Mouse (Mus musculus): ENCODE measurements around the gene D11Wsu47e. TPM values are rescaled to one million over a fixed set of nuclear protein-coding genes. Genes with fewer than 3 reads are reported as not detected.

Gene D11Wsu47e
- 18.3 TPM for polyA plus RNA-seq (2021)

DNA sequence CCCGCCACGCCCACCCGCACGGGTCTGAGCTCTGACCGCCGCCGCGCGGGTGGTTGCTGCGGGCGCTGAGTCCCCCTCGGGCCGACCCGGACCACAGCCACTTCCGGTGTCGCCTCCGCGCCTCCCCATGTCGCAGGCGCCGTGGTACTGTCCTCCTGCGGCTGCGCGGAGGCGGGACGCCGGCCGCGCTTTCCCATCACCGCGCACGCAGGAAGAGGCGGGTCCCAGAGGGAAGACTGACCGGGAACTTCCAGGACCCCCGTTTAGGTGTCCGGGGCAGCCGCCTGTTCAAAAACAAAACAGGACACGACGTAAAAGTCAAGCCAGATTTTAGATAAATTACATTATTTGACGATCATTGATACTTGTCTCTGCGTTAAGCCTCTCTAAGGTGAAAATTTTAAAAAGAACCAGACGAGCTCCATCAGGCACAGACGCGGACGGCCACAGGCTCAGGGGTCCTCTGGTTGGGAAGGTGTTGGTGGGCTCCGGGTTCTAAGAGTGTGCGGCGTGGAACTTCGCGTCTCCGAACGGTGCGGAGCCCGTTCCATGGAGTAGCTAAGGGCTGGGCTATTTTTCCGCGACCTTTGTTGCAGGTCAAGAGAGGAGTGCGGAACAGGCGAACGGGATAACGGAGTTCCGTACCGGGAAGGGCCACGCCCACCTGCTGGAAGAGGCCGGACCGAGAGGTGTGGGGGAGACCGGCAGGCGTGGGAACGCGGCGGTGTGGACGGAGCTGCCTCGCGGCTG, at the start of gene D11Wsu47e, which contains the start of gene Fam104a:
Gene D11Wsu47e, plus strand, starts transcription at position 456 of the 750 bp plus-strand sequence.
Gene Fam104a, minus strand, starts transcription at position 199 of the 750 bp plus-strand sequence.
- ChIA-PET POLR2A (interaction anchor here (0.9 to 1.3 kb wide), 2 partner anchors 10 to 30 kb away, joined by 3 to 5 read pairs; no protein-coding TSS in a partner anchor), CTCF (no interaction called here)
- TF ChIP-seq CTCF (IDR thresholded peaks at IDR 0.05) = no peak
- ATAC-seq = peak; percentile 91
- in situ Hi-C loops (cut with MboI; ENCODE audit: low pct_unique_long_range_greater_than_20kb) = no loop called here
- DNase-seq (ENCODE audit: low read depth, low spot score) = peak; percentile 64
- no peaks in the 10 kb centered on the region for H3K27me3 ChIP-seq

DNA sequence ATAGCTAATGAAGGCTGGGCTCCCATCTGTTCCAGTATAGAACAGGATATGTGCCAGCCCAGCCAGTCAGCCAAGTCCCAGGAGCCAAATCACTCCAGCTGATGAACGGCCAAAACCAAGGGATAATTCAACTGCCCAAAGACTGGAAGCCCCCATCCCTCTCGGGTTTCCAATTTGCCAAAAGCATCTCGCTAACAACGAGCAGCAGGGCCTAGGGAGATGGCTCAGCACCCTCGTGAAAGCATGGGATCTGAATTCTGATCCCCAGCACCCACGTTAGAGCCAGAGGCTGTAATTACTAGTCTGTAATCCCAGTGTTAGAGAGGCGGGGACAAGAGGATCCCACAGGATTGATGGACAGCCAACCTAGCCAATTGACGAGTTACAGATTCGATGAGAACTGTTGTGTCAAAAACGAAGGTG, 49.5 kb upstream of the D11Wsu47e start:
- ChIA-PET POLR2A (interaction anchor here (0.7 kb wide), 1 partner anchor 77 kb away, joined by 4 read pairs; no protein-coding TSS in a partner anchor), CTCF (no interaction called here)
- in situ Hi-C loops (cut with MboI; ENCODE audit: low pct_unique_long_range_greater_than_20kb) = loop anchor here (5.0 to 25.0 kb wide), 4 partner anchors 337 to 1472 kb away; no protein-coding TSS in a partner anchor
- no peak for ATAC-seq
- TF ChIP-seq CTCF (IDR thresholded peaks at IDR 0.05) = no peak
- DNase-seq (ENCODE audit: low read depth, low spot score) = no peak
- H3K27me3 ChIP-seq = no peaks in the 10 kb centered on the region

DNA sequence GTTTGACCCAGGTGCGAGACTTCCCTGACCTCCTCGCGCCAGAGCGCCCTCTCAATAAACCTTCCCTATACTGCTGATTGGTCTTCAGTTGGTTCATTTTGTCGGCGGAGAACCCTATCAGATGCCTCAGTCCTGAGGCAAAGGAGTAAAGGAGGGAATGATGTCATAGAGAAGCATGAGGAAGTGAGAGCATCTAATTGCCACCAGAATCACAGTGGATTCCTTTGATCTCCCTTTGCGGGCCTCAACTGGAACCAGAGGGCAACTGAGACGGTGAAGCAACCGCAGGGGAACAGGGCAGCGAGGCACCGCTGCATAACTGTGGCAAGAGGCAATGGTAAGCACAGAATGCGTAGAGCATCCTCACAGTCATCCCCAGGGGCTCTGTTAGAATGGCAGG, 45.5 kb upstream of the D11Wsu47e start:
- no peak for TF ChIP-seq CTCF (IDR thresholded peaks at IDR 0.05)
- ATAC-seq (no peak), DNase-seq (ENCODE audit: low read depth, low spot score) (no peak)
- POLR2A ChIA-PET = no interaction called here
- CTCF ChIA-PET = no interaction called here
- no peaks in the 10 kb centered on the region for H3K27me3 ChIP-seq
- in situ Hi-C loops (cut with MboI; ENCODE audit: low pct_unique_long_range_greater_than_20kb) = loop anchor here (25.0 kb wide), 2 partner anchors 826 to 1476 kb away; no protein-coding TSS in a partner anchor

DNA sequence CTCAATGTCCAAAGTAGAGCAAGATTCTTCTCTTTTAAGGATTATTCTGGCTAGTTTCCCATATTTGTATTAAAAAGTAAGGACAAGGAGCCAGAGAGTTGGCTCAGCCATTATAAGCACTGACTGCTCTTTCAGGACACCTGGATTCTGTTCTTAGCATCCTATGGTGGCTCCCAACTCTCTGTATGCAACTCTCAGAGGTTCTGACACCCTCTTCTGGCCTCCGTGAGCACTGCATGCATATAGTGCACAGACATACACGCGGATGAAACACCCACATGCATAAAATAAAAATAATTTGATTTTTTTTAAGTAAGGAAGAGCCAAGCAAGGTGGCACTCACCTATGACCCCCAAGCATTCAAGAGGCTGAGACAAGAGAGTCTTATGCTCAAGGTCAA, 39.0 kb upstream of the D11Wsu47e start:
- no peak for DNase-seq (ENCODE audit: low read depth, low spot score)
- no peaks in the 10 kb centered on the region for H3K27me3 ChIP-seq
- ChIA-PET CTCF (no interaction called here), POLR2A (interaction anchor here (0.5 kb wide), 1 partner anchor 241 kb away, joined by 7 read pairs; no protein-coding TSS in a partner anchor)
- in situ Hi-C loops (cut with MboI; ENCODE audit: low pct_unique_long_range_greater_than_20kb) = loop anchor here (25.0 kb wide), 2 partner anchors 833 to 1483 kb away; no protein-coding TSS in a partner anchor
- no peak for ATAC-seq
- peak; percentile 51 for TF ChIP-seq CTCF (IDR thresholded peaks at IDR 0.05)

DNA sequence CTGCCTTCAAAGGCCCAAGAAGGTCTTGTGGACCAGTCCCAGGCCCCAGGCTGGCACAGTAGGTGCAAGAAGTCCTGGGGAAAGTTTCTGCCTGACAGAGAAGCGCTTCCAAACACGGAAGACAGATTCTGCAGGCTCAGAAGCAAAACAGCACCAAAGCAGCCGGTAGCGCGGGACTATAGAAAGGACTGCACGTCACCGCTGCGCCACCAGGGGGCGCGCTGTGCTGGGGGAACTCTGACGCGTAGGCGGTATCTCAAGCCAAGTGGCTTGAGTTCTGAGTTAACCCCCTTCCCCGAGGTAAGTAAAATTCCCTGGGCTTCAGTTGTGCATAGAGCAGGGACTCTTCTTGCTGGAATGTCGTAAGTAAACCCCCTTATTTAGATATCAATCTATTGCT, 36.1 kb upstream of the D11Wsu47e start:
- DNase-seq (ENCODE audit: low read depth, low spot score) (no peak), ATAC-seq (peak; percentile 55)
- no peaks in the 10 kb centered on the region for H3K27me3 ChIP-seq
- in situ Hi-C loops (cut with MboI; ENCODE audit: low pct_unique_long_range_greater_than_20kb) = loop anchor here (25.0 kb wide), 2 partner anchors 836 to 1486 kb away; no protein-coding TSS in a partner anchor
- POLR2A ChIA-PET = no interaction called here
- CTCF ChIA-PET = interaction anchor here (1.8 kb wide), 1 partner anchor 163 kb away, joined by 10 read pairs; no protein-coding TSS in a partner anchor
- peak; percentile 93 for TF ChIP-seq CTCF (IDR thresholded peaks at IDR 0.05)

DNA sequence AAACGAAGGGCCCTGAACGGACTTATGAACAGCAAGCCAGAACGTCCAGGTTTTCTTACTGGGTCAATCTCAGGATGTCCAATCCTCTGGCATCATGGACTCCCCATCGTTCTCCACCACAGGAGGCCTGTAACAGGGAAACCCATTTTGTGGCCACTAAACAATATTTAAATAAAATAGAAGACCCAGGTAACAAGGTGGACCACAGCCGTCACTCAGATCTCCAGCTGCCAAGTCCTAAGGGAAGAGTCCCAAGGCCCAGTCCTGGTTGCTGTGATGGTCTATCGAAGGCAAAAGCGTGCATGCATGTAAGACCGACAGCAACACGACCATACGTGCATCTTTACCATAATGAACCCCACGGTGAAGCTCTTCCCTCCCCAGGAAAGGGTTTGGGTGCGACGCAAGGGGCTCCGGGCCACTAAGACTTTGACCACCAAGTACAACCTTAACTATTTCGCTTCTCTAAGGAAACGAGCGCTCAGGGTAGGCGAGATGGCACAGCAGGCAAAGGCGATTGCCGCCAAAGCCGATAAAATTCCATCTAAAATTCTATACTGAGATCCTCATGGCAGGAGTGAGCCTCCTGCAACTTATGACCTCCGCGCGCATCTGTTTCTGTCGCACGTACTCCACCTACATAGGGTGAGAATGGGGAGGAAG, 35.4 kb upstream of the D11Wsu47e start, which contains the start of gene Cog1:
Gene Cog1, plus strand, starts transcription at position 480 of the 663 bp plus-strand sequence.
- in situ Hi-C loops (cut with MboI; ENCODE audit: low pct_unique_long_range_greater_than_20kb) = loop anchor here (25.0 kb wide), 2 partner anchors 837 to 1487 kb away; no protein-coding TSS in a partner anchor
- CTCF ChIA-PET = interaction anchor here (1.0 to 2.3 kb wide), 2 partner anchors 30 to 163 kb away, joined by 3 to 4 read pairs; no protein-coding TSS in a partner anchor
- POLR2A ChIA-PET = interaction anchor here (1.0 kb wide), 1 partner anchor 352 kb away, joined by 3 read pairs; no protein-coding TSS in a partner anchor
- DNase-seq (ENCODE audit: low read depth, low spot score) (no peak), ATAC-seq (no peak)
- TF ChIP-seq CTCF (IDR thresholded peaks at IDR 0.05) = no peak
- no peaks in the 10 kb centered on the region for H3K27me3 ChIP-seq

DNA sequence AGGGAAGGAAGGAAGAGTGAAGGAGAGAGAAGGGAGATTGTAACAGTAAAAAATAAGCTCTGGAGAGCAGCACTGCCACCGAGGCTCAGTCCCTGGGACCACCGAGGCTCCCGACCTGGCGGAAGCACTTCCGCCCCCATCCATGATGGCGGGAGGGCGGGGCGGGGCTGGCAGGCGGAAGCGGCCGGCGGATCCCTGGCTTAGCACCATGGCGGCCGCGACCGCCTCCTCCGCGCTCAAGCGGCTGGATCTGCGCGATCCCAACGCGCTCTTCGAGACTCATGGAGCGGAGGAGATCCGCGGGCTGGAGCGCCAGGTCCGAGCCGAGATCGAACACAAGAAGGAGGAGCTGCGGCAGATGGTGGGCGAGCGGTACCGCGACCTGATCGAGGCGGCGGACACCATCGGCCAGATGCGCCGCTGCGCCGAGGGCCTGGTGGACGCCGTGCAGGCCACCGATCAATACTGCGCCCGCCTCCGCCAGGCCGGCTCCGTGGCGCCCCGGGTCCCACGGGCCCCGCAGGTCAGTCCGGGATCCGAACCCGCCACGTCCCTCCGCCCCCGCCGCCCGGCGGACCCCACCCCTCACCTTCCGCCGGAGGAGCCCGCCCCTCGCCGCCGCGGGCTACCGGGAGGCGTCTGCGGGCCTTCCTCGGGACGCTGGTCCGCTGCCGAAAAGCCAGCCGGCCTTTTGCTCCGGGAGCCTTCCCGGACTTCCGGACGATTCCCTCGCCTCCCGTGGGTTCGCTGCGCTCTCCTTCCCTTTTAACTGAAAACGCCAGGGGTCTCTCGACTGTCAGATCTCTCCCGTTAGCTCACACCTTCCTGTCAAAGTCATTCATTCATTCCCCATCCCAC, 34.6 kb upstream of the D11Wsu47e start, which contains the start of gene Slc39a11:
Gene Slc39a11, minus strand, starts transcription at position 727 of the 858 bp plus-strand sequence.
- in situ Hi-C loops (cut with MboI; ENCODE audit: low pct_unique_long_range_greater_than_20kb) = loop anchor here (5.0 to 25.0 kb wide), 3 partner anchors 163 to 1487 kb away; no protein-coding TSS in a partner anchor
- H3K27me3 ChIP-seq = no peaks in the 10 kb centered on the region
- ATAC-seq (peak; percentile 37), DNase-seq (ENCODE audit: low read depth, low spot score) (no peak)
- CTCF ChIA-PET = interaction anchor here (1.0 to 2.3 kb wide), 2 partner anchors 29 to 162 kb away, joined by 3 to 4 read pairs; no protein-coding TSS in a partner anchor
- no peak for TF ChIP-seq CTCF (IDR thresholded peaks at IDR 0.05)
- POLR2A ChIA-PET = interaction anchor here (1.0 kb wide), 1 partner anchor 353 kb away, joined by 3 read pairs; no protein-coding TSS in a partner anchor

DNA sequence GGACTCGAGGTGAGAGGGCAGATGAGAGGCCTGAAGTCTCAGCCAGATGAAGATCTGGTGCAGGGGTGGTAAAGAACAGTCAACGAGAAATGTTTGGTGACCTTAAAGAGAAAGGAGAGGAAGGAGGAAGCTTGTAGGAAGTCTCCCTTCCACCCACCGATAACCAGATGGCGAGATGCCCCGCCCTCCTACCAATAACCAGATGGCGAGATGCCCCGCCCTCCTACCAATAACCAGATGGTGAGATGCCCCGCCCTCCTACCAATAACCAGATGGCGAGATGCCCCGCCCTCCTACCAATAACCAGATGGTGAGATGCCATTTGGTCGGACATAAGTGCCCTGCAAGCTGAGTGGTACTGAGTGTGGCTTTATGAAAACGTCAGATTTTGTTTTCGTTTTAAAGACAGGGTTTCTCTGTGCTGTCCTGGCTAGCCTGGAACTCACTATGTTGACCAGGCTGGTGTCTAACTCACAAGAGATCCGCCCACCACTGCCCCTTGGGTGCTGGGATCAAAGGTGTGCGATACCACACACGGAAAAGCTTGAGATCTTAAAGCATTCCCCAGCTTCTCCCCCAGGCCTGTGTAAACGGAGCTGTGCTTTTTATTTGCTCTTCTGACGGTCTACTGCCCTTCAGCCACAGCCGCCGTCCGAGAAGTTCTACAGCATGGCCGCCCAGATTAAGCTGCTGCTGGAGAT, 32.9 kb upstream of the D11Wsu47e start:
- no peak for DNase-seq (ENCODE audit: low read depth, low spot score)
- no peak for TF ChIP-seq CTCF (IDR thresholded peaks at IDR 0.05)
- in situ Hi-C loops (cut with MboI; ENCODE audit: low pct_unique_long_range_greater_than_20kb) = loop anchor here (5.0 kb wide), 1 partner anchor 161 kb away; no protein-coding TSS in a partner anchor
- no peaks in the 10 kb centered on the region for H3K27me3 ChIP-seq
- ATAC-seq = no peak
- ChIA-PET CTCF (interaction anchor here (1.0 to 3.1 kb wide), 8 partner anchors 9 to 477 kb away, joined by 3 to 10 read pairs (median 5); no protein-coding TSS in a partner anchor), POLR2A (interaction anchor here (0.6 to 1.5 kb wide), 2 partner anchors 14 to 27 kb away, joined by 3 to 4 read pairs; no protein-coding TSS in a partner anchor)

DNA sequence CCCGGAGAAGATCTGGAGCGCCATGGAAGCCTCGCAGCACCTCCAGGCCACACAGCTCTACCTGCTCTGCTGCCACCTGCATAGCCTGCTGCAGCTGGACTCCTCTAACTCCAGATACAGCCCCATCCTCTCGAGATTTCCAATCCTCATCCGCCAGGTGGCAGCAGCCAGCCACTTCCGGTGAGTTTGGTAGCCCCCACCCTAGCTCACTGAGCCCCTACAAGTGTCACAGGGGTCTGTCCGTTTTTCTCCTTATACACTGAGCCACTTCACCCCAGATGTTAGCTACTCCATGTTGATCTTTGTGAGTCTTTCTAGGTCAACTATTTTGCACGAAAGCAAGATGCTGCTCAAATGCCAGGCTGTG, 32.3 kb upstream of the D11Wsu47e start:
- peak; percentile 71 for TF ChIP-seq CTCF (IDR thresholded peaks at IDR 0.05)
- DNase-seq (ENCODE audit: low read depth, low spot score) (no peak), ATAC-seq (no peak)
- H3K27me3 ChIP-seq = no peaks in the 10 kb centered on the region
- CTCF ChIA-PET = interaction anchor here (1.0 to 3.1 kb wide), 8 partner anchors 8 to 478 kb away, joined by 3 to 10 read pairs (median 5); no protein-coding TSS in a partner anchor
- in situ Hi-C loops (cut with MboI; ENCODE audit: low pct_unique_long_range_greater_than_20kb) = loop anchor here (5.0 kb wide), 1 partner anchor 160 kb away; no protein-coding TSS in a partner anchor
- POLR2A ChIA-PET = interaction anchor here (0.6 to 1.5 kb wide), 2 partner anchors 14 to 26 kb away, joined by 3 to 4 read pairs; no protein-coding TSS in a partner anchor

Data from Patski (cell line).